Mouse (Mus musculus) liver, embryonic 15.5 days (tissue): ENCODE results near the gene Pex14. TPM values are rescaled to one million over a fixed set of nuclear protein-coding genes. Genes with fewer than 3 reads are reported as not detected.
"Not testable (repeated sequence)": the region's sequence is repeated elsewhere in the genome, so short reads cannot be mapped to it uniquely, and the experiment has no call there.

Experiments used
- ATAC-seq: fragments of 200-750 bp; cut with Nextera tagmentation; 2 replicates; pipeline ENCODE4 v1.8.0; 2017; ENCODE audit warnings: moderate number of reproducible peaks, mild to moderate bottlenecking, moderate library complexity; ENCODE audit not compliant: insufficient read depth
- H3K27ac ChIP-seq: fragments of 300-500 bp; sonication (generic); replicated peaks from 2 replicates; pipeline ENCODE4 v1.5.1; 2015; ENCODE audit warnings: mild to moderate bottlenecking, inconsistent platforms
- H3K27me3 ChIP-seq: fragments of 300-500 bp; sonication (generic); 2 replicates; pipeline ENCODE4 v1.6.1; 2015; ENCODE audit warnings: mild to moderate bottlenecking, inconsistent platforms
- H3K36me3 ChIP-seq: fragments of 300-500 bp; sonication (generic); replicated peaks from 2 replicates; pipeline ENCODE4 v1.6.1; 2015; ENCODE audit warnings: moderate library complexity, mild to moderate bottlenecking, inconsistent platforms
- H3K4me1 ChIP-seq: fragments of 300-500 bp; sonication (generic); replicated peaks from 2 replicates; pipeline ENCODE4 v1.6.1; 2015; ENCODE audit warnings: inconsistent platforms
- H3K4me2 ChIP-seq: fragments of 300-500 bp; sonication (generic); 2 replicates; pipeline ENCODE4 v1.6.1; 2015; ENCODE audit warnings: moderate library complexity, mild to moderate bottlenecking, inconsistent platforms
- H3K4me3 ChIP-seq: fragments of 300-500 bp; sonication (generic); replicated peaks from 2 replicates; pipeline ENCODE4 v1.5.1; 2015; ENCODE audit warnings: mild to moderate bottlenecking, inconsistent platforms
- H3K9ac ChIP-seq: fragments of 300-500 bp; sonication (generic); 2 replicates; pipeline ENCODE4 v1.6.1; 2015; ENCODE audit warnings: moderate library complexity, mild to moderate bottlenecking, inconsistent platforms
- H3K9me3 ChIP-seq: fragments of 300-500 bp; sonication (generic); replicated peaks from 2 replicates; pipeline ENCODE4 v1.6.1; 2016; ENCODE audit warnings: inconsistent platforms
- WGBS: fragments of 180-500 bp; shearing (Covaris S2); methylation state at CpG from one replicate; pipeline ENCODE4 v1.1.7; 2015; ENCODE audit warnings: mixed read lengths; ENCODE audit not compliant: insufficient replicate concordance; 5-methylcytosine and 5-hydroxymethylcytosine counted together
- polyA plus RNA-seq: library from polyadenylated mRNA; unstranded; fragments of >200 nt; fragmentation: Nextera tagmentation; extraction: Ambion mirVana; gene quantifications from 2 replicates; pipeline ENCODE4 v1.2.1, GENCODE M21; 2015

The Pex14 gene
- polyA plus RNA-seq, 1 experiment from 2014 or later: 27.2 TPM

- ATAC-seq: no peak
- Histone ChIP-seq H3K9me3 (no peaks in the 10 kb centered on the region), H3K4me2 (no peak overlapping the region), H3K4me1 (peaks cover 44% of the 10 kb centered on the region), H3K27ac (no peak overlapping the region), H3K27me3 (no peaks in the 10 kb centered on the region), H3K9ac (no peak overlapping the region), H3K36me3 (peaks cover 5% of the 10 kb centered on the region; the same call in 1 of the 2 replicates), H3K4me3 (no peak overlapping the region)
- 69% methylated on average over 3 of the region's 3 CpGs for WGBS
These were observed 1.8 kb upstream of the Pex14 start for GRCm38 (mm10) chr4:149101456-149101855.

GRCm38 (mm10) chr4:149100449-149100848 is 773 bp upstream of the Pex14 start:
- not testable (repeated sequence) for H3K4me3 ChIP-seq, ATAC-seq, H3K27ac ChIP-seq, H3K9ac ChIP-seq, H3K27me3 ChIP-seq, H3K36me3 ChIP-seq, H3K9me3 ChIP-seq
- H3K4me1 ChIP-seq: peaks cover 43% of the 10 kb centered on the region
- 75% methylated on average over 12 of the region's 12 CpGs for WGBS
- H3K4me2 ChIP-seq: peak overlapping the region; percentile 89; the same call in 1 of the 2 replicates

- ATAC-seq: no peak
- H3K27ac ChIP-seq: peak overlapping the region; percentile 70
- 4% methylated on average over 11 of the region's 11 CpGs for WGBS
These were observed 1.1 kb downstream of the Pex14 start for GRCm38 (mm10) chr4:149098571-149098970.

GRCm38 (mm10) chr4:149097956-149098355 is 1.7 kb downstream of the Pex14 start:
- no peaks in the 10 kb centered on the region for H3K9me3 ChIP-seq
- H3K4me3 ChIP-seq: peak overlapping the region; percentile 95
- no peak overlapping the region for H3K9ac ChIP-seq
- ATAC-seq: no peak
- H3K27me3 ChIP-seq: no peaks in the 10 kb centered on the region
- H3K4me2 ChIP-seq: peak overlapping the region; percentile 89
- peak overlapping the region; percentile 70 for H3K27ac ChIP-seq
- peaks cover 10% of the 10 kb centered on the region; the same call in 1 of the 2 replicates for H3K36me3 ChIP-seq
- peaks cover 31% of the 10 kb centered on the region for H3K4me1 ChIP-seq
- 67% methylated on average over 3 of the region's 3 CpGs for WGBS

More at GRCm38 (mm10) chr4:149098571-149098970, 1.1 kb downstream of the Pex14 start:
- Histone ChIP-seq H3K4me3 (peak overlapping the region; percentile 95), H3K27me3 (no peaks in the 10 kb centered on the region), H3K36me3 (peaks cover 8% of the 10 kb centered on the region; the same call in 1 of the 2 replicates), H3K9me3 (no peaks in the 10 kb centered on the region), H3K9ac (peak overlapping the region; percentile 89), H3K4me1 (peaks cover 31% of the 10 kb centered on the region), H3K4me2 (peak overlapping the region; percentile 89)

- Histone ChIP-seq H3K27me3 (no peaks in the 10 kb centered on the region), H3K9me3 (no peaks in the 10 kb centered on the region), H3K4me1 (peaks cover 15% of the 10 kb centered on the region), H3K4me2 (no peak overlapping the region), H3K36me3 (peaks cover 15% of the 10 kb centered on the region), H3K4me3 (no peak overlapping the region), H3K9ac (no peak overlapping the region), H3K27ac (no peak overlapping the region)
- ATAC-seq: no peak
- 64% methylated on average over 8 of the region's 8 CpGs for WGBS
These were observed 8.3 kb downstream of the Pex14 start for GRCm38 (mm10) chr4:149091364-149091763.

- no peak overlapping the region for H3K9ac ChIP-seq
- ATAC-seq: no peak
- H3K9me3 ChIP-seq: no peaks in the 10 kb centered on the region
- H3K36me3 ChIP-seq: no peaks in the 10 kb centered on the region
- no peak overlapping the region for H3K27ac ChIP-seq
- H3K4me2 ChIP-seq: no peak overlapping the region
- peaks cover 20% of the 10 kb centered on the region for H3K4me1 ChIP-seq
- no peaks in the 10 kb centered on the region for H3K27me3 ChIP-seq
- H3K4me3 ChIP-seq: no peak overlapping the region
- WGBS: 76% methylated on average over 5 of the region's 5 CpGs
These were observed 14.3 kb downstream of the Pex14 start for GRCm38 (mm10) chr4:149085381-149085780.

GRCm38 (mm10) chr4:149081528-149081927 is 18.1 kb downstream of the Pex14 start:
- Histone ChIP-seq H3K9ac (no peak overlapping the region), H3K9me3 (no peaks in the 10 kb centered on the region), H3K4me1 (peaks cover 33% of the 10 kb centered on the region), H3K36me3 (no peaks in the 10 kb centered on the region), H3K27me3 (no peaks in the 10 kb centered on the region), H3K4me2 (no peak overlapping the region), H3K4me3 (no peak overlapping the region), H3K27ac (peak overlapping the region; percentile 48)
- 73% methylated on average over 17 of the region's 17 CpGs for WGBS
- peak; percentile 64 for ATAC-seq

GRCm38 (mm10) chr4:149080111-149080510 is 19.6 kb downstream of the Pex14 start:
- Histone ChIP-seq H3K4me1 (peaks cover 36% of the 10 kb centered on the region), H3K36me3 (peaks cover 3% of the 10 kb centered on the region; the same call in 1 of the 2 replicates), H3K9ac (no peak overlapping the region), H3K4me3 (no peak overlapping the region), H3K4me2 (no peak overlapping the region), H3K9me3 (no peaks in the 10 kb centered on the region), H3K27me3 (no peaks in the 10 kb centered on the region), H3K27ac (no peak overlapping the region)
- WGBS: 80% methylated on average over 8 of the region's 8 CpGs
- no peak for ATAC-seq

GRCm38 (mm10) chr4:149079629-149080028 is 20.0 kb downstream of the Pex14 start:
- Histone ChIP-seq H3K4me1 (peaks cover 36% of the 10 kb centered on the region), H3K36me3 (peaks cover 7% of the 10 kb centered on the region; the same call in 1 of the 2 replicates), H3K9ac (no peak overlapping the region), H3K9me3 (no peaks in the 10 kb centered on the region), H3K4me3 (no peak overlapping the region), H3K27me3 (no peaks in the 10 kb centered on the region), H3K27ac (no peak overlapping the region), H3K4me2 (no peak overlapping the region)
- ATAC-seq: no peak
- 72% methylated on average over 6 of the region's 6 CpGs for WGBS

GRCm38 (mm10) chr4:149078261-149078660 is 21.4 kb downstream of the Pex14 start:
- Histone ChIP-seq H3K4me2 (no peak overlapping the region), H3K9me3 (no peaks in the 10 kb centered on the region), H3K27me3 (no peaks in the 10 kb centered on the region), H3K9ac (no peak overlapping the region), H3K4me3 (no peak overlapping the region), H3K27ac (no peak overlapping the region; the same call in 1 of the 2 replicates), H3K36me3 (peaks cover 13% of the 10 kb centered on the region; the same call in 1 of the 2 replicates), H3K4me1 (peaks cover 36% of the 10 kb centered on the region)
- ATAC-seq: no peak; the same call in 1 of the 2 replicates
- WGBS: 50% methylated on average over 4 of the region's 4 CpGs

GRCm38 (mm10) chr4:149075871-149076575 is 23.7 kb downstream of the Pex14 start:
- Histone ChIP-seq H3K9ac (no peak overlapping the region), H3K4me1 (peaks cover 26% of the 10 kb centered on the region), H3K4me3 (no peak overlapping the region), H3K4me2 (no peak overlapping the region; the same call in 1 of the 2 replicates), H3K27me3 (no peaks in the 10 kb centered on the region), H3K9me3 (no peaks in the 10 kb centered on the region), H3K36me3 (peaks cover 21% of the 10 kb centered on the region), H3K27ac (no peak overlapping the region)
- 38% methylated on average over 10 of the region's 10 CpGs for WGBS
- 0 out of 2 replicates have a peak, but pooled peaks have one; percentile 40 for ATAC-seq
